Mouse (Mus musculus) thymus, adult 2 months (tissue): ENCODE measurements around the gene Krtap1-5.

ENCODE experiments used
- CTCF ChIP-seq: fragments of 200-500 bp; IDR thresholded peaks from 2 replicates; pipeline ENCODE4 v1.5.1; 2012; ENCODE audit warnings: mild to moderate bottlenecking, control low read depth, low read length, moderate library complexity, borderline replicate concordance; ENCODE audit not compliant: control insufficient read depth, poor library complexity, insufficient read depth; ENCODE audit errors: extremely low read depth
- POLR2A ChIP-seq: fragments of 200-500 bp; IDR thresholded peaks from 2 replicates; pipeline ENCODE4 v1.6.1; 2012; ENCODE audit warnings: mild to moderate bottlenecking, low read length, control low read depth, moderate library complexity; ENCODE audit not compliant: control insufficient read depth, poor library complexity, insufficient read depth; ENCODE audit errors: extremely low read depth

GRCm38 (mm10) chr11:99614796-99615363 is 34.1 kb upstream of the Krtap1-5 start, which contains the start of gene Krtap2-4:
- no peak for TF ChIP-seq POLR2A
- TF ChIP-seq CTCF = no peak
